Mouse (Mus musculus) lung, postnatal 4 days (tissue): ENCODE results near the gene Ngb.

Experiments used
- DNase-seq, 2 experiments: peaks; one replicate each; pipeline ENCODE4 v3.0.0; 2021

Gene Ngb

DNA sequence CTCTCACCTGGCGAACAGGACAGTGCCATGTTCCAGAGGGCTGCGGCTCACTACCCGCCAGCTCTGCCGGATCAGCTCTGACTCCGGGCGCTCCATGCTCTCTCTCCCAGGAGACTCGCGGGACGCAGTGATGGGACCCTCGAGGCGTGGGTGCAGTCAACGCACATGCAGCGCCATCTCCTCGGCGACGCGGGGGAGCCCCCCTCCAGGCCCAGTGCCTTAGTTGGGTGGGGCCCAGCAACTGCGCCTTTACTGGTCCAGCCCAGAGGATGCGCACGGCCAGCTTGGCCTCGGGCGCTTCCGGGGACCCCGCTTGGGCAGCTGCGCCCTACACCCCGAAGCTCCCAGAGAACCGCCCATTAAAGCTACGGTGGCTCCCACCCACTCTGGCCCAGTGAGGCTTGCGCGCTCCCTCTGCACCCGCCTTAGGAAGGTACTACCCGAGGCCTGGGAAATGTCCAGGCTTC, at the start of gene Ngb:
Gene Ngb, minus strand, starts transcription at position 375 of the 467 bp plus-strand sequence.
- peak in 1 of 2 experiments; percentile 9 for DNase-seq

DNA sequence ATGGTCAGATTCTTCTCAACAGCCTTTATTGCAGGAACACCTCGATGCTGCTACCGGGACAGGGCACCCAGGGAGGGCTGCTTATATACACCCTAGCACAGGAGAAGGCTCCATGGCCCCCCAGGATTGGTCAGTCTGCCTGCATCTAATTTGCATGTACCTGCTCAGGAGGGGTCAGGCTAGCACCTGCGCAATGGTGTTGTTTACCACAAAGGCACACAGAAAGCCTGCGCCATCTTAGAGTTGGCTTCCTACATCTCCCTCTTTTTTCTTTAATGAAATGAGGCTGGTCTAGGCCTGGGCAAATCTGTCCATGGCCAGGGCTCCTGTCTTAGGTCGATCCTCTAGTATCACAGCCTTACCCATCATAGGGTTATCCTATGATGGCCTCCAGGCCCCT, 47.1 kb upstream of the Ngb start:
- no peak for DNase-seq

DNA sequence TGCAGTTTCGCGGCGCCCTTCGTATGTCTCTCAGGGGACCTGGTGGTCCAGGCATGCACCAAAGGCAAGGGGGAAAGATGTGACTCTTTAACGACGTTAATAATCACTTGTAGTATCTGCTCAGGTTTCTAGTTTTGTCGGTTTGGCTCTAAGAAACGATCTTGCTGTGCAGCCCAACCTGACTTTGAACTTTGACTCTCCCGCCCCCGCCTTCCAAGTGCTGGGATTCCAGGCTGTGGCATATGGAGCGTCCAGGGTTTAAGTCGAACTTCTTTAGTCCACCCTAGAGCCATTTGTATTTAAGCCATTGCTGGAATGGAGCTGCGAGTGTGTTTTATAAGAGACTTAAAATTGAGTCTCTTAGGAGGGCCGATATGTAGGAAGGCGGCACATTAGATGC, 45.8 kb upstream of the Ngb start:
- DNase-seq = no peak

DNA sequence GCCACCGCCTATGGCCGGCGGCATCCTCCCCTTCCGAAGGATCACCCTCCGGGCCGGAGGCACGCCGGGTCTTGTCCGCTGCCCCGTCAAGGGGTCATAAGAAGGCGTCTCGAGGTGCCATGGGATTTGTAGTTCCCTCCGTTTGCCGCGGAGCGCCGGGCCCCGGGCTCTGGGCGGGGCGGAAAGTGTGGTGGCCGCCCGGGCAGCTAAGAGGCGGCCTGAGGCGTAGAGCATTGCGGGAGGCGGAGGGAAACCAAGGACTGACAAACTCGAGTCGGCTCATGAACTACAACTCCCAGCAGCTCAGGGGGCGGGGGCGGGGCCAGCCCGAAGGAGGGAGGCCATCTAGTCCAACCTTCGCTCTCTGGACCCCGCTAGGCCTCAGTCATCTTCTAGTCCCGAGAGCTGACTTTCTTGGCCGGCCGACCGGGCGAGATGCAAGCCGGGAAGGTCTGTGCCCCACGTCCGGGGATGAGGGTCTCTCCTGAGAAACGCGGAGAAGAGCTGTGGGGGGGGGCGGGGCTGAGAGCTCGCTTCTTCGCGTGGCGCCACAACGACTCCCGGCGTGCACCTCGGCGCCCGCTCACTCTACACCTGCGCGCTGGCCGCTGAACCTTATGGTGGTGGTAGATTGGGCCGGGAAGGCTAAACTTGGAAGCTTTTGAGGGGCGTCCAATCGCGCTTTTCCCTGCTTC, 45.2 kb upstream of the Ngb start, which contains the start of gene Pomt2:
Gene Pomt2, minus strand, starts transcription at position 574 of the 695 bp plus-strand sequence.
- DNase-seq = peak; percentile 94 to 99

DNA sequence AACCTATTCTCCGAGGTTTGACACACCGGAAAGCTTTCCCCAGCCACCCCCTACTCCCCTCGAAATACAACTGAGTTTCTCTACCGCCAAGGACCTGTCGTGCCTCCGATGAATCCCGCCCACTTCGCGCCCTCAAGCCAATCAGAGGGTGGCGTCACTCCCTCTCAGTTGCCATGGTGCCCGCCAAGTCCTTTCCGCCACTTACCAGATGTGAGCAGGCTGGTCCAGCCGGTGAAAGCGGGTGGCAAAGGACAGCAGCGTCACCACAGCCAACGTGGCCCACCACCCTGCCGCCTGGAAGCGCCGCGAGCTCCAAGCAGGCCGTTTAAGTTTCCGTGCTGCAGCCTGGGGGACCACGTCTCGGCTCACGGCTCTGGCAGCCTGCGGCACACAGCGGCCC, 44.6 kb upstream of the Ngb start, which contains the start of gene Gstz1:
Gene Gstz1, plus strand, starts transcription at position 200 of the 400 bp plus-strand sequence.
- peak; percentile 92 to 93 for DNase-seq

DNA sequence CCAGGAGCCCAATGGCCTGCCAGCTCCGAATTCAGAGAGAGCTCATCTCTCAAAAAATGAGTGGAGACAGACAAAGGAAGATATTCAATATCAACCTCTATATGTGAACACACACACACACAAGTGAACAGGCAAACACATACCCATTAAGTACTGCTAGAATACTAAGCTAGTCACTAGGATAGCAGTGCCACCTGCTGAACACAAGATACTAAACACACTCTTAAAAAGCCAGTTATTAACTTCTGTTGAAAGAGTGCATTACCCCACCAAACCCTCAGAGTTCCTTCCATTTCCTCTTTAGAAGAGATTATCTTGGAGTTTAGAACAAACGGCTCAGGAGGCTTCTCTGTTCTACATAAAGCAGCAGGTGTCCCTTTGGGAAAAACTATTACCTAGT, 39.8 kb upstream of the Ngb start:
- no peak for DNase-seq

DNA sequence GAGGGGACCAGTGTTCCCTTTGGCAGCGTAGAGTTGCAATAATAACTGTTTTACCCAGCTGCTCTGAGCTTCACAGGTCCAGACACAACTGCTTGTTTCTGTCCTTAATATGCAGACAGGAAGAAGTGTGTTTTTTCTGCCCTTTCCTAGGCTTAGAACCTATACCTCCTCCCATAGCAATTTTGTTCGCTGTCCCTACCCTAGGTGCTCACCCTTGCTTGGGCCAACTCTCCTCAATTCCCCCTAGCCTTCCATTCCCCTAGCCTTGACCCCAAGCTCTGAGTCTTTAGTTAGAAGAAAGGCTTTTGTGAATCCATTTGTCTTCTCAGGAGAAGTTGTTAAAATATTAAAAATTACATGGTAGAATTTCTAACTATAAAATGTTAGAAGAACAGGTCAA, 36.4 kb upstream of the Ngb start:
- DNase-seq = no peak

DNA sequence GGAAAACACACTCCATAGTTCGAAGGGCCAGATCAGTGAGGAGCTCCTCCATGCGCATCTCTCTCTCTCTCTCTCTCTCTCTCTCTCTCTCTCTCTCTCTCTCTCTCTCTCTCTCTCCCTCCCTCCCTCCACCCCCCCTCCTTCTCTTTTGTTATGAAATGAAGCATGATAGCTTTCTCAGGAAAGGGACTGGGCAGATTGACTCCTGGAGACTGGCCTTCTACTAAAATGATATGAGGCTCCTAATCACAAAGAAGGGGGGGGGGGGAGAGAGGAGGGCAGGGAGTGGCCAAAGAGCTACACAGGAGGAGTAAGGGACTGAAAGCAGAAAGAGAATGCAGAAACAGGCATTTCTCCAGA, 36.0 kb upstream of the Ngb start:
- DNase-seq = no peak

DNA sequence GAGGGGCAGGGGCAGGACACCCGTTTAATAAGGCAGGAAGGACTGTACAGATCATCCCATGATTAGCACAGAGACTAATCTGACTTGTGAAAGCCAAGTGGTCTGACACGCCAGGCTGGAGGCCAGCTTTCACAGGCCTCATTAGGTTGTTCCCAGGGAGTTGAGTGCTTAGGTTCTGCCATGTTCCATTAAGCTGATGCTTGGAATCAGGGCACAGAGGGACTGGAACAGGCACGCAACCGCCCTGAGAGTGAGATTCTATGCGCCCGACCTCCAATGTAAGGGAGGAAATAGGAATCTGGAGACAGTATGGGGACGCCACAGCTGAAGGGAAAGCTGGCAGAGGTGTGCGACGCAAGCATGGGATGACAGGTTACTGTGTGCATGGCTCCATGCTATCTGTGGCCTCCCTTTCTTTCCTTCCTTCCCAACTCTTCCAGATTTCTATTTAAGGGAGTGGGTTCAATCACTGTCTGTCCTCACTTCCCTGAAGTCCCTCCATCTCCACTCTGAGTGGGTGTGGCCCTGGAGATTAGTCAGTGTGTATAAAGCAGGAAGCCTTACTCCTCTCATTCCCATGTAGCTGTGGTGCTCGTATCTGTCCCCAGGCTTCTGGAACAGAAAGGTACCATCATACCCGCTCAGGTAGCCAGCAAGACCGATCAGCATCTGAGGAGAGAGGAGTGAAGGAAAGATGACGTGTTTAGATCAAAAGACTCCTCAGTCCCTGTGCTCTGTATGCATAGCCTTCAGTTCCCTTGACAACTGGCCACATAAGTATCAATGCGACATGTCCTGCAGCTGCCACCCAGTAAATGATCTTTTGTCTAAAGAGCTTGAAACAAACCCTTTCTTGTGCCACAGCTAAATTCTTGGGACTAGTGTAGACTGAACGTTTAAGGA, 35.4 kb upstream of the Ngb start:
- DNase-seq = no peak

DNA sequence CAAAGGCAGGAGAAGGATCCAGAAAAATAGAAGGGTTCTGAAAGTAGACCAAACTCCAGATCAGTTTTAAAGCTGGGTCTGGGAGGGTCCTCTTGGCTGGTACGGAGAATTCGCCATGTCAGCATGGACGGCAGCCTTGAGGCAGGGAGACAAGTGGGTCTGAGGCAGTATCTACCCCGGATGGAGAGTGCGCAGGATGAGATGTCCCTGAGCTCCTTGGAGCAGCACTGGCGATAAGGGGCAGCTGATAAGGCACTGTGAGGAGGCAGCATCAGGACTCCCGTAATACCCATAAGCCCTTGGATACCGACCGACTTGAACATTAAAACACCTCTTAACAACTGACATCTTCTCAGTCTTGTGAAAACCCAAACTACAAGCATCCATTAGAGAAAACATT, 30.4 kb upstream of the Ngb start:
- no peak for DNase-seq

DNA sequence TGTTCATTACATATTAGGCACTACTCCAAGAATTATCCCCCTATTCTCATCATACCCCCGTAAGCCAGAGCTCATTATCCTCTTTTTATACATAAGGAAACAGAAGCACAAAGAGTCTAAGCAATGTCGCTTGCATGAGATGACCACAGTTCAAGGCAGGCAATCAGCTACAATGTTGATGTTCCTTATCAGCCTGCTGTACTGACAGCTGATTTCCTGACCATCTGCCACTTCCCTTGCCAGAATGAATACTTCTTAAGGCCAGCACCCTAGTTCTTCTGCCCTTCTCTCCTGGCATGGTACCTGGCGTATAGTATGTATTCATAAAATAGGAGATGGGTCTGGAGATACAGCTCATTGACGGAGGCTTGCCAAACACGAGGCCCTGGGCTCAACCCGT, 29.9 kb upstream of the Ngb start:
- no peak for DNase-seq

DNA sequence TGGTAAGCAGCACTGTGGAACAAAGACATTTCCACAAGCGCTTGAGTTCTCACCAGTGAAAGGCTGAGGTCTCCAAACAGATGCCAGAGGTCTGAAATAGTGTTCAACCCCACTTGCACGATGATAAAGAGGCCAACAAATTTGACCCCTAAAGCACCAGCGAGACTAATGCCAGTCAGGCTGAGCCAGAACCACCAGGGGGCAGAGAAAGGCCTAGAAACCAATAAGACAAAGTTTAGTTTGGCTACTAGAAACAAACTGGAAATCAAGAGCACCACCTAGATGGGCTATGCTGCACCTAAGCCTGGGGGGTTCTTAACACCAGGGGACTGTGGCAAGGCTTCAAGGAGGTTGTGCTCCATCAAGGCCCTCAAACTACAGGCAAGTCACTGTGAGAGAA, 29.3 kb upstream of the Ngb start:
- peak in 1 of 2 experiments; percentile 45 for DNase-seq

DNA sequence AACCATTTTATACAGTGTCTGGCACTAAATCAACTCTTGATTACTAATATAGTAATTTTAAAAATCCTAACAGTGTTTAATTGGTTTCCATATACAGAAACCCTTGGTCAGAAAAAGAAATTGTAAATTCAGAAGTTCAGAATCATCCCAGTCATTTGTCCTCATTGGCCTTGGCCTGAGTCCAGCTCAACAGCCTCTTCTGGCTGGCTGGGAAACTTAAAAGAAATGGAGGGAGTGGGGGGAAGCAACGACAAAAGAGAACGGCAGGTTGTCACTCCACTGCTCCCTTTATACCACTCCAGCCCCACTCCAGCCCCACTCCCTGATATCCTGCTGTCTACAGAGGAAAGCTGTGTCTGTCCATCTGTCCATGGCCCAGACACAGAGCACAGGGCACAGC, 28.8 kb upstream of the Ngb start:
- no peak for DNase-seq

DNA sequence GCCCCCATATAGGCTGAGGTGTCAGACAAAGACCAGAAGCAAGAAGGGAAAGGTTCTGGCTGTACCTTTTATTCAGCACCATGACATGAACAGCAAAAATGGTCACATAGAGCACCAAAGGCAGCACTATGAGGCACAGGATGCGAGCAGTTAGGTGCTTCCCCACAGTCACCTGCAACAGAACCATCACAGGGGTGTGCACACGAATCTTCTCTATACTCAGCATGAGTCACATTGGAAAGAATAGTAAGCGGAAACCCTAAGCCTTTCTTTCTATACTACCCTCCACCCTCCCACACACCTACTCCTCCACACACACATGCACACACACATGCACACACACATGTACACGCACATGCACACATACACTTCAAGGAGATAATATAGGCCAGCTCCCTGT, 27.9 kb upstream of the Ngb start:
- DNase-seq = no peak

DNA sequence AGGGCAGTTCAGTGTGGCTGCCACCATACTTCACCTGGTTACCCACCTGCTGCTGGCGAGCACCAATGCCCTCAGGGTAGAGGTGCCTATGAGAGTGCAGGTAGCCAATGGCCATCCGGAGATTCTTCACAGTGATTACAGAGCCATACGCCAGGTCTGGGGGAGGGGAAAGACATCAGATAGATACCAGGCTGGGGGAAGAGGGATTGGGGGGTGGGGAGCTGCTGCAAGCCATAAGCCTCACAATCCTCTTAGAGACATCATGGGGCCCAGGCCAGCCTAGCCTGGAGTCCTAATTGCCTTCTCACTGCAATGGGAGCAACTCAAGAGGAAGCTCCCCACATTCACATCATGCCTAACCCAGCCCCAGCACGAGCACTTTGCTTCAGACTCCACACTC, 24.9 kb upstream of the Ngb start:
- no peak for DNase-seq

DNA sequence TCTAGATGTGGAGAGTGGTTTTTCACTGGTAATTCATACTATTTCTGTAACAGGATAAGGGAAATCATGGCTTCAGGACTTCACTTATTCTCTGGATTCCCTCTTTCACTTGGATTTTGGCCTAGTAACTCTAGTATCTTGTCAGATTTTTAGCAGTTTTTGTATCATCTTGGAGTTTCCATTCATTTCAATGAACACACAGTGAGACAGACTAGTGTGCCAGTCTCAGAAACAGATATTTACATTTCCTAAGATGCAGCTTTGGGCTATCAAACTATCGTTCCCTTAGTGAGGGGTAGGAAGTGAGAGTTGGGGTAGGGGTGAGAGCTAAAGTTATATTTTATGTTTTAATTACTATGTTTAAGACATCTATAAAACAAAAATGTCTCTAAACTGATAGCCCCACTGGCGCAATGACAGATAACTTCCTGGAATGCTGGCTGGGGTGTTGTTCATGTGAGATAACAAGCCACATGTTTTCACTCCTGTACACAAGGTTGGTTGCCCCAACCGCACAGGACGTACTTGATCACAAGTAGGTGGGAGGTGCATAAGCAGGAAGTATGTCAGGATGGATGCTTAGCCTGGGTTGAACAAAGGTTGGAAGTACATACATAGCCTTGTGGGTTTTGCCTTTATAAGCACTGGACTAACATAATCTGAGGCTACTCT, 19.7 kb upstream of the Ngb start:
- DNase-seq = no peak

DNA sequence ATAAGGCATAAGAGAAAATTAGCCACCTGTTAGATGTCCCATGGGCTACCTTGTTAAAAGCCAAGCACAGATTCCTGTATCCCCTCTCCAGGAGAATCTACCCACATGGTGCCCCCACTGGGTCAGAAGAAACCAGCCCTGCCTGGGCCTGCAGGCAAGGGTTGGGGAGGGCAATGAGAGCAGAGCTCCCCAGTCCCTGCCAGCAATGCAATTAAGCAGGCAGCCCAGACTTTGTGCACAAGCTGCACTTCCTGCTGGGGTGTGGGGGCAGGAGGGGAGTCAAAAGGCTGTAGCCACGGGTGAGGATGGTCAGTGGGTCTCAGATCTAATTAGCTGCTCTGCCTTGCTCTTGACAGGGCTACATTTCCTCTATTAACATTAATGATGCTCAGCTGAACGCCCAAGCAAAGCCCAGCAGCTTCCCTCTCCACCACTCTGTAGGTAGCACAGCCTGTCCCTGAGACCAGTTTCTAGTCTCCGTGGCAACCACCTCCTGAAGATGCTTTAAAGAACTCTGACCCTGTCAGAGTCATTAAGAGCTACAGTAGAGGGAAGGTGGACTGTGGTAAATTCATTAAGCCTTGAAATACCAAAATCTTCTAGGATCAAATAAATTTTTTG, 5.1 kb upstream of the Ngb start:
- DNase-seq = no peak

DNA sequence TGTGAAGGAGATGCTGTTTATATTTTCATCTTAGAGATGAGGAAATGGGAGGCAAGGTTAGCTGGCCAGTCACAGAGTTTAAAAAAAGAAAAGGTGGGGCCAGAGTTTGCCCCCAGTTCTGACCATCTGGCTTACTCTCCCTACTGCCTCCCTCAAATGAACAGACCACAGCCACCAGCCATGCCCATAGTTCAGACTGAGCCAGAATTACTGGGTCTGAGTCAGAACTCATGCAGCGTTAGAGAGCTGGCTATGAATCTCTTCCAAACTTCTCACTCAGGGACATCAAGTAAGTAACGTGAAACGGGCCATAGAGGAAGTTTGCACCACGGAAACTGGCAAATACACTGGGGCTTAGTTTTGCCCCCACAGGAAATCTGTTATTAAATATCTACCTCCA, 2.5 kb upstream of the Ngb start:
- no peak for DNase-seq

DNA sequence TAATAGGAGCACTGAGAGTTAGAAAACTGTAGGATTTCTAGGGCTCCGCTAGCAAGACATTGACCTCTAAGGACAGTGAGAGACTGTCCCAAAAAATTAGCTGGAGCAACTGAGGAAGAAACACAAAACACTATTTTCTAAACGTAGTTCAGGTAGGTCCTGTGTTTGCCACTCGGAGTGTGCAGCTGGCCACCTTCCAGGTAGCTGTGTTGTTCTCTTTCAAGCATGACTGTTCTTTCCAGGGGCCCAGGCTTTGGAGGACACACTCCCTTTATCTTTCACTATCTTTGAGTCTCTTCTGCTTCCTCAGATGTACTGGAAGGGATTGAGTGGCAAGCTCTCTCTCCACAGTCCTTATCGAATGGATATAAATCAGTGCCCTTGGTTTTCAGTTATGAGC, 1.1 kb upstream of the Ngb start:
- DNase-seq = no peak

DNA sequence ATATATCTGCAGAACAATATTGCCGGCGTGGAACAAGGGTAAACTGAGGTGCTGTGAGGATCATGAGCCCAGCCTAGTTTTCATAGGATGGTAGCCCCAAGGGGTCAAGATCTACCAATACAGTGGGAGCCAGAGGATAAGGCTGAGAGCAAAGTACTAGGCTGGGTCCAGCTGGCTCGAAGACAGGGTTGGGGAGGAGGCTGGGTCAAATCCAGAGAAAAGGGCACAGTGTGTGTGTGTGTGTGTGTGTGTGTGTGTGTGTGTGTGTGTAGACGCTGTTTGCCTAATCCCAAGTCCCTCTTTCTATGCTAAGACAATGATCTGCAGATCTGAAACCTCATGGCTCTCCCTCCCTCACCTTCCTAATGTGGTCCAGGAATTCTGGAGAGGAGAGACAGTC, 2.0 kb downstream of the Ngb start:
- peak; percentile 10 to 44 for DNase-seq

DNA sequence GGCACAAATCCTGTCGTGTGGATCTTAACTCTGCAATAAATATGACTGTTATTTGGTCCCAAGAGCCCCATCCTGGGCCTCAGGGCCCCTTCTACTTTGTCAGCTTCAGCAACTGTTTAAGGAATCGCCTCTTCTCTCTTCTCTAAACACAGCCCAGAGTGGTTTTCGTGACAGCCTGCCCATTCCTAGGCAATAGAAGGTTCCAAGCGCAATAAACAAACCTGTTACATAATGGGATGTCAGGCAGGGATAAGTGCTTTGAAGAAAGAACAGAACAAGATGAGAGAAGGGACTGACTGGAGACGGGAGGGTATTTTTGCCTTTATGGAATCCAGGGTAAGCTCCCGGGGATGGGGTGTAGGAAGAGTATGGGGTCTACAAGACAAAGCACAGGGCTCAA, 8.7 kb downstream of the Ngb start:
- DNase-seq = no peak

DNA sequence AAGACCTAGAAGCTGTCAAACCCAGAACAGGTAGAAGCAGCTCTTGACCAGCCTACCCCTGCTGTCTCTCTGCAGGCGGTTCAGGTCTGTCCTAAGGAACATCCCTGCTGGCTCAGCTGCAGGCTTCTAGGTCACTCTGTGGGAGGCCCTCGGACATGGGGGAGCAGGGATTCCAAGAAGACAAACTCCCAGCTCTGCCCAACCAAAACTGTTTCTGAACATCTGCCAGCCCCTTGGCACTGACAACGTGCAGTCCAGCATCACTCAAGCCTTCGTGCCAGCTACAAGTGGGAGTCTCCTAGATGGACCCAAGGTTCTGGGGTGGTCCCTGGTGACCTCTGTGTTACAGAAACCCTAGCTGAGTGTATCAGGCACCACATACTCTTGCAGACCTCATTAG, 9.1 kb downstream of the Ngb start:
- no peak for DNase-seq

DNA sequence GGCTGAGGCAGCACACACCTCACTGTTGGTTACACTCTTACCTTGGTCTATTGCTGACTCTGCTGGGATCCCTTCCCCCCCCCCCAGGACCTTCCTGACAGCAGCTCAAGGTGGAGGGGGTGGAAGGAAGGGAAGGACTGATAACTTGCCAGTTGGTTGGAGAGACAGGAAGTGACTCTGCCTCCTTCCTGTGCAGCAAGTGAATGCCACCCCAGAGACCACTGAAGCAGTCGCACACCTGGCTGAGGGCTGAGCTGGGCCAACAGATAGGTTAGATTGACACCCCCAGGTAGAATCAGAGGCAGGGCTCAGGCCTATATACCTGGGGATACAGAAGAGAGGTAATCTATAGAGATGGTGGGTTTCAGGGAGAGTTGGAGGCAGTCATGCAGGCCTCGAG, 10.4 kb downstream of the Ngb start:
- DNase-seq = no peak
